ENCODE assay signal across 8 mouse cellular contexts in the genomic region with DNA sequence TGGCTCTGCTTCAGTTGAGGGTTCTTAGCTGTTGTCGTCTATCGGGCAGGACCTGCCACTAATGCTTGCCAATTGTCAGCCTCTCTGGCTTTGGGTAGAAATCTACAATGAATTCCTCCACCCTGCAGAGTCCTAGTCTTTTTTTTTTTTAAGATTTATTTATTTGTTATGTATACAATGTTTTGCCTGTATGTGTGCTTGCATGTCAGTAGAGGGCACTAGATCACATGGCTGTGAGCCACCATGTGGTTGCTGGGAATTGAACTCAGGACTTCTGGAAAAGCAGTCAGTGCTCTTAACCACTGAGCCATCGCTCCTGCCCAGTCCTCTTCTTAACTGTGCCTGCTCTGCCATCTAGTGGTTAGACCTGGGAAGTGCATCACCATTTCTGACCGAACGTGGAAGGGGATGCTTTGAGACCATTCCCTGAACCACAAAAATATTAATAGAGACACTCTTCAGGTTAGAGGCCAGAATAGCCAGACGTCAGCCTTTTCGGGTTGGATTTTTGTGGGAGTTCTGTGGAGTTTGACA. TPM values are rescaled to one million over a fixed set of nuclear protein-coding genes. Genes with fewer than 3 reads are reported as not detected.
DNase-seq lines count a peak whose midpoint lies in the region; ATAC-seq and TF ChIP-seq lines count a peak whose summit lies in the region.

No protein-coding gene starts in this region.

- peak; percentile 95 for TF ChIP-seq CTCF in hindbrain, postnatal 0 days (IDR thresholded peaks at IDR 0.05; ENCODE audit: low read depth)

- H3K36me3 ChIP-seq in neural tube, embryonic 15.5 days = no peaks in the 10 kb centered on the region
- no peaks in the 10 kb centered on the region for H3K36me3 ChIP-seq in hindbrain, postnatal 0 days (ENCODE audit: insufficient read depth, low read length)

- no peak for ATAC-seq in neural tube, embryonic 15.5 days (ENCODE audit: low FRiP score)
- peak; percentile 58; the same call in 1 of the 2 replicates for ATAC-seq in erythroid progenitor cell, adult 5-6 weeks (replicated peaks; ENCODE audit: low FRiP score, poor library complexity, severe bottlenecking)
- ATAC-seq in hindbrain, postnatal 0 days = peak; percentile 11; the same call in 1 of the 2 replicates

- H3K4me2 ChIP-seq in neural tube, embryonic 15.5 days = no peak overlapping the region
- H3K4me2 ChIP-seq in hindbrain, postnatal 0 days (ENCODE audit: low read depth, low read length) = no peak overlapping the region

- no peaks in the 10 kb centered on the region for H3K9me3 ChIP-seq in neural tube, embryonic 15.5 days (replicated peaks)
- H3K9me3 ChIP-seq in hindbrain, postnatal 0 days (ENCODE audit: low read length) = no peaks in the 10 kb centered on the region

- 24% methylated on average over 7 of the region's 7 CpGs for WGBS in neural tube, embryonic 15.5 days
- 23% methylated on average over 7 of the region's 7 CpGs for WGBS in hindbrain, postnatal 0 days

- H3K4me3 ChIP-seq in neural tube, embryonic 15.5 days (replicated peaks) = no peak overlapping the region
- no peak overlapping the region for H3K4me3 ChIP-seq in hindbrain, postnatal 0 days (ENCODE audit: low read length)

- peak; percentile 74 for DNase-seq in neural tube, embryonic 10.5 days (ENCODE audit: extremely low spot score, low spot score)
- peak; percentile 78 for DNase-seq in adrenal gland, postnatal 36 days
- DNase-seq in hindbrain, postnatal 0 days (ENCODE audit: low spot score) = peak; percentile 85
- peak; percentile 76 for DNase-seq in left cerebral cortex, postnatal 4 days
- DNase-seq in ovary, postnatal 10 days (ENCODE audit: low spot score) = peak; percentile 53
- DNase-seq in thymus, postnatal 14 days = peak; percentile 73

- no peak overlapping the region for H3K27ac ChIP-seq in neural tube, embryonic 15.5 days (replicated peaks)
- no peak overlapping the region for H3K27ac ChIP-seq in hindbrain, postnatal 0 days

- H3K9ac ChIP-seq in neural tube, embryonic 15.5 days (replicated peaks) = no peak overlapping the region
- H3K9ac ChIP-seq in hindbrain, postnatal 0 days (replicated peaks; ENCODE audit: low read length) = no peak overlapping the region

- no peaks in the 10 kb centered on the region for H3K27me3 ChIP-seq in neural tube, embryonic 15.5 days (replicated peaks)
- H3K27me3 ChIP-seq in hindbrain, postnatal 0 days (ENCODE audit: insufficient read depth, low read length) = no peaks in the 10 kb centered on the region

- H3K4me1 ChIP-seq in neural tube, embryonic 15.5 days = peaks cover 11% of the 10 kb centered on the region
- H3K4me1 ChIP-seq in hindbrain, postnatal 0 days (ENCODE audit: insufficient read depth, low read length) = peaks cover 6% of the 10 kb centered on the region; the same call in 1 of the 2 replicates

- intact Hi-C loops in left cerebral cortex, postnatal 4 days (cut with DNase I) = loop anchor here (5.0 to 10.0 kb wide), 2 partner anchors 107 to 499 kb away; no protein-coding TSS in a partner anchor

RNA-seq across cellular contexts. Expression of a gene that starts 4.3 kb away (rescaled TPM):
- polyA plus RNA-seq in neural tube, embryonic 15.5 days (2015; fragmentation: Nextera tagmentation; extraction: Ambion mirVana) = 3.6 and 4.0 TPM in 2 replicates
- 10 to 100 TPM; 22.4 to 34.9 TPM for total RNA-seq in adrenal gland, postnatal 36 days (2021)
- not detected in 2 replicates for total RNA-seq in erythroid progenitor cell, adult 5-6 weeks (2015; ENCODE audit: low replicate concordance)
- total RNA-seq in erythroid progenitor cell, adult 5-6 weeks (2017; ENCODE audit: low replicate concordance) = 0.77 and 12.5 TPM in 2 replicates
- total RNA-seq in hindbrain, postnatal 0 days (2014; rRNA removed) = 3.6 and 13.3 TPM in 2 replicates
- 8.4 and 9.0 TPM in 2 replicates for polyA plus RNA-seq in hindbrain, postnatal 0 days (2015; fragmentation: Nextera tagmentation; extraction: Ambion mirVana)
- 1 to 10 TPM; 4.9 to 6.9 TPM for total RNA-seq in left cerebral cortex, postnatal 4 days (2021)

RNA-seq across cellular contexts. Expression of a gene that starts 18.8 kb away (rescaled TPM):
- polyA plus RNA-seq in neural tube, embryonic 15.5 days (2015; fragmentation: Nextera tagmentation; extraction: Ambion mirVana) = 17.3 and 20.2 TPM in 2 replicates
- 10 to 100 TPM; 53.0 to 53.3 TPM for total RNA-seq in adrenal gland, postnatal 36 days (2021)
- total RNA-seq in erythroid progenitor cell, adult 5-6 weeks (2015; ENCODE audit: low replicate concordance) = 18.0 TPM in 2 replicates
- 17.2 and 25.7 TPM in 2 replicates for total RNA-seq in erythroid progenitor cell, adult 5-6 weeks (2017; ENCODE audit: low replicate concordance)
- total RNA-seq in hindbrain, postnatal 0 days (2014; rRNA removed) = 22.9 and 25.4 TPM in 2 replicates
- polyA plus RNA-seq in hindbrain, postnatal 0 days (2015; fragmentation: Nextera tagmentation; extraction: Ambion mirVana) = 18.7 and 20.4 TPM in 2 replicates
- 10 to 100 TPM; 28.5 to 28.9 TPM for total RNA-seq in left cerebral cortex, postnatal 4 days (2021)

RNA-seq across cellular contexts. Expression of a gene that starts 33.7 kb away (rescaled TPM):
- 89.5 and 93.2 TPM in 2 replicates for polyA plus RNA-seq in neural tube, embryonic 15.5 days (2015; fragmentation: Nextera tagmentation; extraction: Ambion mirVana)
- total RNA-seq in adrenal gland, postnatal 36 days (2021) = 10 to 100 TPM; 32.5 to 41.6 TPM
- total RNA-seq in erythroid progenitor cell, adult 5-6 weeks (2015; ENCODE audit: low replicate concordance) = 15.9 and 24.7 TPM in 2 replicates
- total RNA-seq in erythroid progenitor cell, adult 5-6 weeks (2017; ENCODE audit: low replicate concordance) = 42.1 and 45.1 TPM in 2 replicates
- 62.4 and 64.0 TPM in 2 replicates for total RNA-seq in hindbrain, postnatal 0 days (2014; rRNA removed)
- 81.5 and 83.2 TPM in 2 replicates for polyA plus RNA-seq in hindbrain, postnatal 0 days (2015; fragmentation: Nextera tagmentation; extraction: Ambion mirVana)
- 10 to 100 TPM; 44.7 to 48.7 TPM for total RNA-seq in left cerebral cortex, postnatal 4 days (2021)

RNA-seq across cellular contexts. Expression of a gene that starts 48.0 kb away (rescaled TPM):
- polyA plus RNA-seq in neural tube, embryonic 15.5 days (2015; fragmentation: Nextera tagmentation; extraction: Ambion mirVana) = 86.5 and 93.2 TPM in 2 replicates
- 10 to 100 TPM; 38.9 to 42.8 TPM for total RNA-seq in adrenal gland, postnatal 36 days (2021)
- 13.0 and 15.5 TPM in 2 replicates for total RNA-seq in erythroid progenitor cell, adult 5-6 weeks (2015; ENCODE audit: low replicate concordance)
- 17.6 and 30.4 TPM in 2 replicates for total RNA-seq in erythroid progenitor cell, adult 5-6 weeks (2017; ENCODE audit: low replicate concordance)
- total RNA-seq in hindbrain, postnatal 0 days (2014; rRNA removed) = 19.7 and 22.2 TPM in 2 replicates
- polyA plus RNA-seq in hindbrain, postnatal 0 days (2015; fragmentation: Nextera tagmentation; extraction: Ambion mirVana) = 84.8 and 89.5 TPM in 2 replicates
- 10 to 100 TPM; 52.1 to 55.8 TPM for total RNA-seq in left cerebral cortex, postnatal 4 days (2021)

RNA-seq across cellular contexts. Expression of a gene that starts 48.1 kb away (rescaled TPM):
- 44.3 and 49.7 TPM in 2 replicates for polyA plus RNA-seq in neural tube, embryonic 15.5 days (2015; fragmentation: Nextera tagmentation; extraction: Ambion mirVana)
- 10 to 100 TPM; 23.3 to 30.9 TPM for total RNA-seq in adrenal gland, postnatal 36 days (2021)
- 5.0 TPM in 1 of 2 replicates, not detected in the other for total RNA-seq in erythroid progenitor cell, adult 5-6 weeks (2015; ENCODE audit: low replicate concordance)
- 0.64 TPM in 1 of 2 replicates, not detected in the other for total RNA-seq in erythroid progenitor cell, adult 5-6 weeks (2017; ENCODE audit: low replicate concordance)
- total RNA-seq in hindbrain, postnatal 0 days (2014; rRNA removed) = 43.0 and 49.9 TPM in 2 replicates
- polyA plus RNA-seq in hindbrain, postnatal 0 days (2015; fragmentation: Nextera tagmentation; extraction: Ambion mirVana) = 30.4 and 32.0 TPM in 2 replicates
- 10 to 100 TPM; 54.7 to 61.3 TPM for total RNA-seq in left cerebral cortex, postnatal 4 days (2021)
